Mouse (Mus musculus) limb, embryonic 11.5 days (tissue): ENCODE measurements at regions not wholly inside any gene's neighbourhood (a gene's known extent, or its start where the extent isn't known, plus 50 kb on each side); places are given as distances from the start of the nearest gene placed in this dataset.
A peak's percentile ranks its signal among the peaks of the same experiment; 100 is the strongest.

Experiments used
- ATAC-seq: fragments of 200-750 bp; cut with Nextera tagmentation; 2 replicates; pipeline ENCODE4 v1.8.0; 2017; ENCODE audit warnings: low read depth; ENCODE audit not compliant: insufficient number of reproducible peaks, low FRiP score, low TSS enrichment
- DNase-seq: peaks from one replicate; pipeline ENCODE4 v3.0.0-alpha.2; 2015; ENCODE audit warnings: low spot score
- H3K27ac ChIP-seq: fragments of 300-500 bp; sonication (generic); replicated peaks from 2 replicates; pipeline ENCODE4 v1.5.1; 2014; ENCODE audit warnings: low read depth, mild to moderate bottlenecking, low read length
- H3K27me3 ChIP-seq: fragments of 300-500 bp; sonication (generic); 2 replicates; pipeline ENCODE4 v1.6.1; 2014; ENCODE audit warnings: mild to moderate bottlenecking, low read length, mixed read lengths; ENCODE audit not compliant: control insufficient read depth, insufficient read depth
- H3K36me3 ChIP-seq: fragments of 300-500 bp; sonication (generic); 2 replicates; pipeline ENCODE4 v1.6.1; 2014; ENCODE audit warnings: mild to moderate bottlenecking, low read length, moderate library complexity, mixed read lengths; ENCODE audit not compliant: control insufficient read depth, insufficient read depth
- H3K4me1 ChIP-seq: fragments of 300-500 bp; sonication (generic); 2 replicates; pipeline ENCODE4 v1.6.1; 2014; ENCODE audit warnings: low read length, mixed read lengths; ENCODE audit not compliant: control insufficient read depth, insufficient read depth
- H3K4me2 ChIP-seq: fragments of 300-500 bp; sonication (generic); 2 replicates; pipeline ENCODE4 v1.6.1; 2014; ENCODE audit warnings: low read depth, mild to moderate bottlenecking, moderate library complexity; ENCODE audit not compliant: severe bottlenecking
- H3K4me3 ChIP-seq: fragments of 300-500 bp; sonication (generic); 2 replicates; pipeline ENCODE4 v1.5.1; 2014; ENCODE audit warnings: low read depth, low read length
- H3K9ac ChIP-seq: fragments of 300-500 bp; sonication (generic); 2 replicates; pipeline ENCODE4 v1.6.1; 2014; ENCODE audit warnings: mild to moderate bottlenecking, low read length
- H3K9me3 ChIP-seq: fragments of 300-500 bp; sonication (generic); 2 replicates; pipeline ENCODE4 v1.6.1; 2016; ENCODE audit warnings: low read length; ENCODE audit not compliant: control insufficient read depth
- WGBS: fragments of 180-500 bp; shearing (Covaris S2); extraction: QIAGEN DNeasy Blood & Tissue Kit; methylation state at CpG from one replicate; pipeline ENCODE4 v1.1.7; 2014; 5-methylcytosine and 5-hydroxymethylcytosine counted together

- 80% methylated on average over 6 of the region's 6 CpGs for WGBS
These were observed 229.9 kb downstream of the Prex1 start for GRCm38 (mm10) chr2:166483617-166484319.

DNA sequence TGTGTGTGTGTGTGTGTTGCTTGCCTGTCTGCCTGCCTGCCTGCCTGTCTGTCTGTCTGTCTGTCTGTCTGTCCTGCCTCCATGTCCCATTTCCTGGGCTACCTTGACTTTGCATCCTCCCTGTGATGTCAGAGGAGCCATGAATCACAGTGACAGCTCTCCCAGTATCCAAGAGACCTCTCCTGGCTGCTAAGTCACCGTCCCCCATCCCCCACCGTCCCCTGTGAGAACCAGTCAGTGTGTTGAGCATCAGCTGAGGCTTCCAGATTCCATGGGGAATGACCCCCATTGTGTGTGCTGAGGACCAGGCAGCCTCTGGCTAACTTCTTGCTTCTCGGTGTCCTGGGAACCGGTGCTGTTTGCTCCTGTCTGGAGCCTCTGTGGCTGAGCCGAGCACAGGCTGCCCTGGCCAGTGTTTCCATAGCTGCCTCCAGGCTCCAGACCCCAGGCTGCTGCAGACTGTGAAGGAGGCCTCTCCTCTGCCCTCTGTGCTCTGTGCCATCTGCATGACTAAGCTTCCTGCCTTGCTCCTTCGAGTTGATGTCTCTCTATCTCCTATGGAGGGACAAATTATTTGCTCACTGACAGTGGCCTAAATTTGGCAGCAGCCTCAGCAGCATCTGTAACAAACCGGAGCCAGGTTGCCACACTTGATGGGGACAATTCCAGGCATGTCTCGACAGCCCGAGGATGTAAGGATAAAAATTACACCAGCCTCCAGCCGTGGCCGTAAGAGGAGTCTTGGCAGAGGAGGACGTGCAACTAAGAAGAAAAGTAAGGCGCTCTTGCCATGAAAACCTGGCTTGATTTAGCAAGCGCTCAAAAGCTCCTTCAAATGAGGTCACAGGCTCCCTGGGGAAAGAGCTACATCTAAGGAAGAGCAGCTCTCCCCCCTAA is 230.7 kb downstream of the Prex1 start:
- ATAC-seq (no peak), DNase-seq (no peak)
- Histone ChIP-seq H3K36me3 (no peaks in the 10 kb centered on the region), H3K4me2 (no peak overlapping the region), H3K9me3 (no peaks in the 10 kb centered on the region), H3K27me3 (no peaks in the 10 kb centered on the region), H3K4me3 (no peak overlapping the region), H3K27ac (no peak overlapping the region), H3K9ac (0 out of 2 replicates have a peak overlapping the region, but pooled peaks have one; percentile 12), H3K4me1 (peaks cover 15% of the 10 kb centered on the region)
- 52% methylated on average over 14 of the region's 14 CpGs for WGBS

More at GRCm38 (mm10) chr2:166483617-166484319, 229.9 kb downstream of the Prex1 start:
- Histone ChIP-seq H3K4me1 (peaks cover 12% of the 10 kb centered on the region), H3K27ac (no peak overlapping the region), H3K4me3 (no peak overlapping the region), H3K4me2 (no peak overlapping the region), H3K36me3 (no peaks in the 10 kb centered on the region), H3K27me3 (no peaks in the 10 kb centered on the region), H3K9ac (no peak overlapping the region), H3K9me3 (no peaks in the 10 kb centered on the region)
- ATAC-seq (no peak), DNase-seq (no peak)

GRCm38 (mm10) chr2:166481774-166482173 is 231.9 kb downstream of the Prex1 start:
- Histone ChIP-seq H3K27ac (no peak overlapping the region), H3K9me3 (no peaks in the 10 kb centered on the region), H3K36me3 (no peaks in the 10 kb centered on the region), H3K4me3 (no peak overlapping the region), H3K4me1 (peaks cover 13% of the 10 kb centered on the region), H3K9ac (no peak overlapping the region), H3K4me2 (no peak overlapping the region), H3K27me3 (no peaks in the 10 kb centered on the region)
- DNase-seq (no peak), ATAC-seq (no peak)
- WGBS, result 90% methylated on average over 7 of the region's 7 CpGs

DNA sequence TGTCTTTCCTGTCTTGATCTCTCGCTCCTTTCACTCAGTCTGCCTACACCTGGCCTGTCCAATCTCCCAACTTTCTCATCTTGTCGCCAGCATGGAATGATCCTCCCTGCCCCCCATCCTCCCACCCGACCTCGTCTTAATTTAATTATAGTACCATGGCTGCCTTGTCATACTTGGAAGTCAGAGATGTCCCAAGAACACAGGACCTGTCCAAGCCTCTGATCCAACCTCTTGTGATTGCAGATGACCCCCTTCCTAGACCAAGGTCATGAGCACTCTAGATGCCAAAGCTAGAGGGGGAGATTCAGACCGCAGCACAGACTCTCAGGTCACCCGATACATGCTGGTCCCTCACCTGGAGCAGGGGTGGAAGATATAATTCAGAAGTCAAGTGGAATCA is 232.3 kb downstream of the Prex1 start:
- Histone ChIP-seq H3K36me3 (no peaks in the 10 kb centered on the region), H3K4me3 (no peak overlapping the region), H3K9me3 (no peaks in the 10 kb centered on the region), H3K4me2 (no peak overlapping the region), H3K4me1 (peaks cover 13% of the 10 kb centered on the region), H3K27me3 (no peaks in the 10 kb centered on the region), H3K9ac (no peak overlapping the region), H3K27ac (no peak overlapping the region)
- DNase-seq, result no peak
- 81% methylated on average over 6 of the region's 6 CpGs for WGBS
- ATAC-seq, result no peak

- Histone ChIP-seq H3K4me2 (no peak overlapping the region), H3K9me3 (no peaks in the 10 kb centered on the region), H3K4me1 (peaks cover 13% of the 10 kb centered on the region), H3K27ac (no peak overlapping the region), H3K9ac (no peak overlapping the region), H3K4me3 (no peak overlapping the region), H3K36me3 (no peaks in the 10 kb centered on the region), H3K27me3 (no peaks in the 10 kb centered on the region)
- ATAC-seq, result no peak
- no peak for DNase-seq
- WGBS, result 81% methylated on average over 5 of the region's 5 CpGs
These were observed 232.7 kb downstream of the Prex1 start for GRCm38 (mm10) chr2:166480883-166481282.

GRCm38 (mm10) chr2:166476953-166477352 is 236.7 kb downstream of the Prex1 start:
- H3K27me3 ChIP-seq, result no peaks in the 10 kb centered on the region
- 83% methylated on average over 6 of the region's 6 CpGs for WGBS
- no peak for DNase-seq
- H3K9ac ChIP-seq, result no peak overlapping the region
- H3K4me2 ChIP-seq, result no peak overlapping the region
- no peak overlapping the region for H3K4me3 ChIP-seq
- no peak overlapping the region; the same call in 1 of the 2 replicates for H3K27ac ChIP-seq
- no peak for ATAC-seq
- peaks cover 6% of the 10 kb centered on the region; the same call in 1 of the 2 replicates for H3K4me1 ChIP-seq
- no peaks in the 10 kb centered on the region for H3K36me3 ChIP-seq
- H3K9me3 ChIP-seq, result no peaks in the 10 kb centered on the region

GRCm38 (mm10) chr2:166475624-166476023 is 238.0 kb downstream of the Prex1 start:
- Histone ChIP-seq H3K4me3 (no peak overlapping the region), H3K27ac (no peak overlapping the region), H3K4me2 (no peak overlapping the region), H3K9ac (no peak overlapping the region), H3K4me1 (peaks cover 6% of the 10 kb centered on the region; the same call in 1 of the 2 replicates), H3K36me3 (no peaks in the 10 kb centered on the region), H3K27me3 (no peaks in the 10 kb centered on the region), H3K9me3 (no peaks in the 10 kb centered on the region)
- WGBS, result 74% methylated on average over 4 of the region's 4 CpGs
- ATAC-seq (no peak), DNase-seq (no peak)

DNA sequence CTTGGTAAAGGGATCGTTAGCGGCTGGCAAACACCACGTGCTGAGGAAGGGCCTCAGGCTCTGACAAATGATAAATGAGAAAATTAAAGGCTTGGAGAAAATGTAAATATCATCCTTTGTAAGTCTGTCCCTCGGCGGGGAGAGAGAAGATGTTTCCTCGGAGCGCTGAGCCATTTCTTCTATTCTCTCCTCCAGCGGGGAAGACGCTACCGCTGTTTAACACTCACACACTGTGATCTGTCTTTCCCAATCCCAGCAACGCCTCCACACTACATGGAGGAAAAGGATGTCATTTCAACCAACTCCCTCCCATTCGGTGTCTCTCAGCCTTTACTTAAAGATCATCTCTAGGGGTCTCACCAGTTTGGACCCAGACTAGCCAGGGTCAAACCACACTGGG is 239.0 kb downstream of the Prex1 start:
- peaks cover 6% of the 10 kb centered on the region; the same call in 1 of the 2 replicates for H3K4me1 ChIP-seq

More for the DNA sequence above, 239.0 kb downstream of the Prex1 start:
- no peak overlapping the region for H3K4me3 ChIP-seq
- ATAC-seq (no peak), DNase-seq (no peak)
- no peak overlapping the region for H3K9ac ChIP-seq
- no peaks in the 10 kb centered on the region for H3K27me3 ChIP-seq
- H3K9me3 ChIP-seq, result no peaks in the 10 kb centered on the region
- no peak overlapping the region for H3K4me2 ChIP-seq
- WGBS, result 74% methylated on average over 12 of the region's 12 CpGs
- H3K27ac ChIP-seq, result no peak overlapping the region
- H3K36me3 ChIP-seq, result no peaks in the 10 kb centered on the region
